Mouse (Mus musculus) liver, embryonic 11.5 days (tissue): ENCODE measurements around the gene Slc22a15. TPM values are rescaled to one million over a fixed set of nuclear protein-coding genes. Genes with fewer than 3 reads are reported as not detected.

Experiments
- ATAC-seq: fragments of 200-750 bp; cut with Nextera tagmentation; replicated peaks from 2 replicates; pipeline ENCODE4 v1.8.0; 2017; ENCODE audit warnings: moderate number of reproducible peaks, mild to moderate bottlenecking, moderate TSS enrichment, moderate library complexity; ENCODE audit not compliant: low FRiP score
- DNase-seq: peaks from one replicate; pipeline ENCODE4 v3.0.0-alpha.2; 2017; ENCODE audit warnings: low spot score
- H3K27ac ChIP-seq: fragments of 300-500 bp; sonication (generic); 2 replicates; pipeline ENCODE4 v1.5.1; 2014; ENCODE audit warnings: mild to moderate bottlenecking, low read depth, low read length, control low read depth
- H3K27me3 ChIP-seq: fragments of 300-500 bp; sonication (generic); replicated peaks from 2 replicates; pipeline ENCODE4 v1.6.1; 2014; ENCODE audit warnings: low read length, mixed read lengths; ENCODE audit not compliant: control insufficient read depth, insufficient read depth
- H3K36me3 ChIP-seq: fragments of 300-500 bp; sonication (generic); 2 replicates; pipeline ENCODE4 v1.6.1; 2014; ENCODE audit warnings: mild to moderate bottlenecking, low read length, moderate library complexity, mixed read lengths; ENCODE audit not compliant: control insufficient read depth, insufficient read depth
- H3K4me1 ChIP-seq: fragments of 300-500 bp; sonication (generic); replicated peaks from 2 replicates; pipeline ENCODE4 v1.6.1; 2014; ENCODE audit warnings: low read length, mixed read lengths; ENCODE audit not compliant: control insufficient read depth, insufficient read depth
- H3K4me2 ChIP-seq: fragments of 300-500 bp; sonication (generic); 2 replicates; pipeline ENCODE4 v1.6.1; 2014; ENCODE audit warnings: mild to moderate bottlenecking, control low read depth, moderate library complexity
- H3K4me3 ChIP-seq: fragments of 300-500 bp; sonication (generic); 2 replicates; pipeline ENCODE4 v1.5.1; 2014; ENCODE audit warnings: low read depth, low read length, control low read depth
- H3K9ac ChIP-seq: fragments of 300-500 bp; sonication (generic); 2 replicates; pipeline ENCODE4 v1.6.1; 2014; ENCODE audit warnings: low read depth, low read length, control low read depth
- H3K9me3 ChIP-seq: fragments of 300-500 bp; sonication (generic); 2 replicates; pipeline ENCODE4 v1.6.1; 2016; ENCODE audit warnings: low read length, inconsistent platforms, mixed read lengths; ENCODE audit not compliant: control insufficient read depth
- WGBS: fragments of 180-500 bp; shearing (Covaris S2); extraction: QIAGEN DNeasy Blood & Tissue Kit; methylation state at CpG from one replicate; pipeline ENCODE4 v1.1.7; 2014; 5-methylcytosine and 5-hydroxymethylcytosine counted together
- polyA plus RNA-seq: library from polyadenylated mRNA; unstranded; fragments of >200 nt; fragmentation: Nextera tagmentation; extraction: Ambion mirVana; gene quantifications from 2 replicates; pipeline ENCODE4 v1.2.1, GENCODE M21; 2014

Slc22a15 gene
- polyA plus RNA-seq, 1 experiment from 2014 or later = 1.8 TPM

GRCm38 (mm10) chr3:101883902-101884301 is 40.4 kb downstream of the Slc22a15 start:
- Histone ChIP-seq H3K27me3 (no peaks in the 10 kb centered on the region), H3K4me3 (no peak overlapping the region), H3K4me2 (no peak overlapping the region), H3K9me3 (no peaks in the 10 kb centered on the region), H3K9ac (no peak overlapping the region), H3K36me3 (no peaks in the 10 kb centered on the region), H3K27ac (no peak overlapping the region), H3K4me1 (no peaks in the 10 kb centered on the region)
- WGBS = 40% methylated on average over 3 of the region's 3 CpGs
- no peak for ATAC-seq
- DNase-seq = no peak

- Histone ChIP-seq H3K27me3 (no peaks in the 10 kb centered on the region), H3K36me3 (no peaks in the 10 kb centered on the region), H3K9ac (no peak overlapping the region), H3K4me2 (no peak overlapping the region), H3K9me3 (no peaks in the 10 kb centered on the region), H3K4me1 (no peaks in the 10 kb centered on the region), H3K27ac (no peak overlapping the region), H3K4me3 (no peak overlapping the region)
- no peak for ATAC-seq
- WGBS = 54% methylated on average over 9 of the region's 9 CpGs
- no peak for DNase-seq
Observed at GRCm38 (mm10) chr3:101881721-101882120, 42.5 kb downstream of the Slc22a15 start.

- ATAC-seq (no peak), DNase-seq (no peak)
- H3K27me3 ChIP-seq = no peaks in the 10 kb centered on the region
- no peak overlapping the region for H3K4me2 ChIP-seq
- no peaks in the 10 kb centered on the region for H3K36me3 ChIP-seq
- H3K4me1 ChIP-seq = no peaks in the 10 kb centered on the region
- WGBS = 85% methylated on average over 6 of the region's 6 CpGs
- no peak overlapping the region for H3K4me3 ChIP-seq
- H3K27ac ChIP-seq = no peak overlapping the region
- no peak overlapping the region for H3K9ac ChIP-seq
- H3K9me3 ChIP-seq = no peaks in the 10 kb centered on the region
Observed at GRCm38 (mm10) chr3:101880818-101881217, 43.4 kb downstream of the Slc22a15 start.

GRCm38 (mm10) chr3:101878136-101878535 is 46.1 kb downstream of the Slc22a15 start:
- H3K4me1 ChIP-seq = no peaks in the 10 kb centered on the region
- WGBS = 83% methylated on average over 5 of the region's 5 CpGs
- no peaks in the 10 kb centered on the region for H3K27me3 ChIP-seq
- H3K4me2 ChIP-seq = no peak overlapping the region
- ATAC-seq = no peak
- no peak overlapping the region for H3K4me3 ChIP-seq
- no peak for DNase-seq
- no peaks in the 10 kb centered on the region; the same call in 1 of the 2 replicates for H3K36me3 ChIP-seq
- H3K9me3 ChIP-seq = no peaks in the 10 kb centered on the region
- no peak overlapping the region for H3K9ac ChIP-seq
- H3K27ac ChIP-seq = no peak overlapping the region

GRCm38 (mm10) chr3:101876459-101877285 is 47.6 kb downstream of the Slc22a15 start:
- Histone ChIP-seq H3K4me3 (no peak overlapping the region), H3K4me1 (no peaks in the 10 kb centered on the region), H3K27me3 (no peaks in the 10 kb centered on the region), H3K27ac (0 out of 2 replicates have a peak overlapping the region, but pooled peaks have one; percentile 33), H3K36me3 (no peaks in the 10 kb centered on the region; the same call in 1 of the 2 replicates), H3K4me2 (no peak overlapping the region), H3K9me3 (no peaks in the 10 kb centered on the region), H3K9ac (no peak overlapping the region)
- DNase-seq (no peak), ATAC-seq (no peak)
- WGBS = 65% methylated on average over 7 of the region's 7 CpGs

GRCm38 (mm10) chr3:101875258-101875920 is 48.9 kb downstream of the Slc22a15 start:
- Histone ChIP-seq H3K9me3 (no peaks in the 10 kb centered on the region), H3K36me3 (no peaks in the 10 kb centered on the region; the same call in 1 of the 2 replicates), H3K4me2 (no peak overlapping the region), H3K4me1 (no peaks in the 10 kb centered on the region), H3K9ac (no peak overlapping the region), H3K27me3 (no peaks in the 10 kb centered on the region), H3K4me3 (no peak overlapping the region), H3K27ac (no peak overlapping the region)
- no peak for DNase-seq
- WGBS = 75% methylated on average over 10 of the region's 10 CpGs
- ATAC-seq = no peak

GRCm38 (mm10) chr3:101873061-101873675 is 51.1 kb downstream of the Slc22a15 start:
- H3K9me3 ChIP-seq = no peaks in the 10 kb centered on the region
- no peak overlapping the region for H3K27ac ChIP-seq
- no peaks in the 10 kb centered on the region for H3K27me3 ChIP-seq
- no peak overlapping the region for H3K9ac ChIP-seq
- no peak for DNase-seq
- no peak overlapping the region for H3K4me2 ChIP-seq
- ATAC-seq = no peak
- no peaks in the 10 kb centered on the region; the same call in 1 of the 2 replicates for H3K36me3 ChIP-seq
- 84% methylated on average over 7 of the region's 7 CpGs for WGBS
- H3K4me3 ChIP-seq = no peak overlapping the region
- no peaks in the 10 kb centered on the region for H3K4me1 ChIP-seq

- Histone ChIP-seq H3K4me1 (no peaks in the 10 kb centered on the region), H3K4me2 (no peak overlapping the region), H3K9me3 (no peaks in the 10 kb centered on the region), H3K4me3 (no peak overlapping the region), H3K27ac (no peak overlapping the region), H3K36me3 (no peaks in the 10 kb centered on the region; the same call in 1 of the 2 replicates), H3K9ac (no peak overlapping the region), H3K27me3 (no peaks in the 10 kb centered on the region)
- no peak for ATAC-seq
- WGBS = 84% methylated on average over 9 of the region's 9 CpGs
- DNase-seq = no peak
Observed at GRCm38 (mm10) chr3:101871951-101872350, 52.3 kb downstream of the Slc22a15 start.
